Mouse (Mus musculus) heart, adult 8-10 months (tissue): Measurements from ENCODE around the gene Clcnkb. TPM values are rescaled to one million over a fixed set of nuclear protein-coding genes. Genes with fewer than 3 reads are reported as not detected.
A peak's percentile ranks its signal among the peaks of the same experiment; 100 is the strongest.

ENCODE experiments used
- DNase-seq: peaks from one replicate; pipeline ENCODE4 v3.0.0; 2022; ENCODE audit warnings: low spot score
- total RNA-seq, 4 experiments: library from RNA; stranded (reverse); gene quantifications; 2 replicates each; pipeline ENCODE4 v1.2.4; 2022

Clcnkb gene
- total RNA-seq, 4 experiments from 2014 or later: 0.33 to 1.5 (median 0.59) TPM

DNA sequence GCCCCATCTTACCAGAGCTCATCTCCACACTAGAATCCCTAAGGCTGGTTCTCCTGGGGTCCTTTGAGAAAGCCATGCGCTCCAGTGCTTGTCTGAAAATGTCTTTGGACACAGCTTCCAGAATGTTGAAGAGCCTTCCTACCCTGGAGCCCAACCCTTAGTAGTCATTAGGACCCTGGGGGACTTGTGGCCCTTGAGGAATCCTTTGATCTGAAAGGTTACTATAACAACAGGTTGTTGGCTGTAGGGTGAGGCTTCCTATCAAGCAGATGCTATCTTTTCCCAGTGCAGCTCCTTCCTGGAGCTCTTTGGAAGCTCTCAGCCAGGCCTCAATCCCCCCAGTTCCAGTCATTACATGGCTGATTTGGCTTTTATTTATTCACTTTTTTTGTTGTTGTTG is 20.2 kb upstream of the Clcnkb start, which contains the start of gene Srarp:
Gene Srarp (minus strand): TSS at position 132 of the 400 bp plus-strand sequence.
- DNase-seq: no peak

DNA sequence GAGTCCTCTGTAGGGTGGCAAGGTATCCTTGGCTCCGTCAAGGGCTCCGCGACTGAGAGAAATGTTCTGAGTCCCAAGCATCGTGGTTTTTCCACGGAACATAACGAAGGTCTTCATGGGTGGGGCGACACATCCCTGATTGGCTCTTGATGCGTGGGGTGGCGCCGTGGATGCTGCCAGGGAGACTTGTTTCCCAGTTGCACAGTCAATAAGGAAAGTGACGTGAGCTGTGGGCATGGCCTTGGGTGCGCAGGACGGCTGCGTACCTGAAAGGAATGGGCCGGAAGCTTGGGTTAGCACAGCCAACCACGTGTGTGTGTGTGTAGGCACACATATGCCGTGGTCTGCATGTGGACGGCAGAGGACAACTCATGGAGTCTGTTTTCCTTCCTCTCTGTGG is 17.4 kb upstream of the Clcnkb start:
- DNase-seq: no peak

DNA sequence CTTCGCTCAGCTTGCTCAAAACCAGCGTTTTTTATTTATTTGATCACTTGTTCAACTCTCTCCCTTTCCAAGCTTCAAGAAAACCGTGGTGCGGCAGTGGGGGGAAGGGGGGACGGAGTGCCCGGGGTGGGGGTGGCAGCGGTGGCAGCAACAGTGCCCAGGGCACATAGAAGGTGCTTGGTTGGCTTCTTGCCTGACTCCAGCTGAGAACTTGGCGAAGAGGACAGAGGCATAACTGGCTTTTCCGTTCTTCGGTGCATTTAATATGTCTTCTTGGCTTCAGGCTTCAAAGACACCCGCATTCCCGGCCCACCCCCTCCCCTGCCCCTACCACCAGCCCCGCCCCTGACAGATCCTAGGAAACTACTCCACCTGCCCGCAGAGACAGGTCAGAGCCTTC is 16.9 kb upstream of the Clcnkb start:
- DNase-seq: no peak

DNA sequence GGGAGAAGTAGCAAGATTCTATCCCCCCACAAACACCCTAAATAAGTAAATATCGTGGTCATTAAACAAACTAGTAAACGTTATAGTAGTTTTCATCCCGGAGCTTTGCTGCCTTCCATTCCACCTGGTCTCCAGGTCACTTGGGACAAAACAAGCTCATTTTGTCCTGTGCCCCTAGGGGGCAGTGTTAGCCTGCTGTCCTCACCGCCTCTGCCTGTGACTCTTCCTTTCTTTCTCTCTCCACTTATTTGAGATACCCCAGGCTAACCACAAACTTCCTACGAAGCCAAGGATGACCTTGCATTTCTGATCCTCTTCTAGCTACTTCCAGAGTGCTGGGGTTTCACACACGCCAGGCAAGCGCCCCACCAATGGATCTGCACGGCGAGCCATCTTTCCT is 15.2 kb upstream of the Clcnkb start:
- no peak for DNase-seq

DNA sequence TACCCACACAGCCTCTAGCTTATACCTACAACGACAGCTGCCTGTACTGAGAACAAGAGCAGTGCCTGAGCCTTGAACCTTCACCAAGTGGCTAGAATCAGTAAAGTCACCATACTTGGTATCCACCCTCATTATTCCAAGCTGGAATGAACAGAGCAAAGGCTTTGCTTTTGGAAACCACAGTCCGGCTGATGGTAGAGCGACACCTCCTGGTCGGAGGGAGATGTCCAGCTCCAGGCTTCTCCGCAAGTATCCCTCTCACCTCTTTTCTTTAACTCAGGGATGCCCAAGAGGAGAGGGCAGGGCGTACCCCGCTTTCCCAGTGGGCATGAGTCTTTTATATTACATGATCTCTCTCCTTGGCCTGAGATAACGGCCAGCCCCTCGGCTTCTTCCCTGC is 14.0 kb upstream of the Clcnkb start:
- no peak for DNase-seq

DNA sequence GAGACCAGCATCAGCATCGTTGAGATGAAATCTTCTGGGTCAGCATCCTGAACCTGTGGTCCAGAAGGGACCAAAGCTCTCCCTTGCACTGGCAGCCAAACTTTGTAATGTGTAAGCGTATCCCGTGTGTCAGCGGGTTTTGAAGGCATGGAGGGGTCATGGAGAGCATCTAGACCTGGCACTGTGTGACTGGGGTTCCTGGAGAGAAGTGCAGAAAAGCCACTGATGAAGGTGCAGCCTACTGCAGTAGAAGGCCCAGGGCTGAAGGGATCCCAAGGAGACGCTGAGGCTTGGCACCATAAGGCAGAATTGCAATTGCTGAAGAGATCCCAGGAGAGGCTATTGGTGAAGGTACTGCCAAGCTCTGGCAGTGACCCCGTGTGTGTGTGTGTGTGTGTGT is 13.6 kb upstream of the Clcnkb start:
- no peak for DNase-seq

DNA sequence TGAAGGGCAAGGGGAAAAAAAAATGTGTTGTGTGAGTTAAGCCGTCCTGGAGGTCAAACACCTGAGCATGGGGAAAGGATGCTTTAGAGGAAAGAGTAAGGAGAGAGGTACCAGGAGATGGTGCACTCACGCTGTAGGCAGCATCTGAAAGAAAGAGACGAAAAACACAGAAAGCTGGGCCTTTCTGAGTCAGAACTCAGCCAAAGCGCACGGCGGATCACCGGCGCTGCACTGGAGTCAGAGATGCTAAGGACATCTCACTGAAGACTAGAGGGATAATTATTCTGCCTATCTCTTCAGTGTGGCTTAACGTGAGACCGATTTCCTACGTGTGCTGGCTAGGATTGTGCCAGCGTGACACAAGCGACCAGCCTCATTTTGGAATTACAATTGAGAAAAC is 12.1 kb upstream of the Clcnkb start:
- no peak for DNase-seq

DNA sequence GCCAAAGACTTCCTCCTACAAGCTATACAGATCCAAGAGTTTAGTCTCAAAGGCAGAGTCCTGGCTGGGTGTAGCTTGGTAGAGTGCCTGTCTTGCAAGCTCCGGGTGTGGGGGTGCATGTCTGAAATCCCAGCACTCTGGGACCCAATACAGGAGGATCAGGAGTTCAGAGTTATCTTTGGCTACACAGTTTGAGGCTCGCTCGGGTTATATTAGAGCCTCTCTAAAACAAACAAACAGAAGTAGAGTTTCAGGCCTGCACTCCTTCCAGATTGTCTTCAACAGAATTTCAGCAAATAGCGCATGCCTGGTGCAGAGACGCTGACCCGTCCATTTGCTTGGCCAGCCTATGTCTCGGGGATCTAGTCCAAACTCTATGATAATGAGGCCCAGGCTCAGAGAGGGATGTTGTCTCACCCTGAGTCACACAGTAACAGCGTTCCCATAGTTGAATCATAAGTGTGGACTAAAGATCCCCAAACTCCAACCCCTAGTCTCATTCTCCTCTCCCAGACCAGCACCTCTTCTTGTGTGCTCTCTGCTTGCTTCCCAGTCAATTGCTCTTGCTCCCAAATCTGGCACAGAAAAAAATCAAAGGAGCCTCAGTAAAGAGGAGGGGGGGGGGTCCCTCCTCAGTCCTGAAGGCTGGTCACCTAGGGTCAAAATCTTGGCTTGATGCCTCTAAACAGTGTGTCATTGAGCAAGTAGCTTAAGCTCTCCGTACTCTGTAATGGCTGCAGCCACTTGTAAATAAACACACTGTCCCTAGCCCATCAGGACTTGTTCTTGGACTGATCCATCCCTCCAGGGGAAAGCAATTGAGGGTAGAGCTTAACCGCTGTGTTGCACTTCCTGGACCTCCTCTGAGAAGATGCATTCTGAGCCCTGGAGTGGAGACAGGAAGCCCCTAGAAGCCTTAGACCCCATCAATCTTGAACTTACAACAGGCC is 11.3 kb upstream of the Clcnkb start:
- DNase-seq: no peak

DNA sequence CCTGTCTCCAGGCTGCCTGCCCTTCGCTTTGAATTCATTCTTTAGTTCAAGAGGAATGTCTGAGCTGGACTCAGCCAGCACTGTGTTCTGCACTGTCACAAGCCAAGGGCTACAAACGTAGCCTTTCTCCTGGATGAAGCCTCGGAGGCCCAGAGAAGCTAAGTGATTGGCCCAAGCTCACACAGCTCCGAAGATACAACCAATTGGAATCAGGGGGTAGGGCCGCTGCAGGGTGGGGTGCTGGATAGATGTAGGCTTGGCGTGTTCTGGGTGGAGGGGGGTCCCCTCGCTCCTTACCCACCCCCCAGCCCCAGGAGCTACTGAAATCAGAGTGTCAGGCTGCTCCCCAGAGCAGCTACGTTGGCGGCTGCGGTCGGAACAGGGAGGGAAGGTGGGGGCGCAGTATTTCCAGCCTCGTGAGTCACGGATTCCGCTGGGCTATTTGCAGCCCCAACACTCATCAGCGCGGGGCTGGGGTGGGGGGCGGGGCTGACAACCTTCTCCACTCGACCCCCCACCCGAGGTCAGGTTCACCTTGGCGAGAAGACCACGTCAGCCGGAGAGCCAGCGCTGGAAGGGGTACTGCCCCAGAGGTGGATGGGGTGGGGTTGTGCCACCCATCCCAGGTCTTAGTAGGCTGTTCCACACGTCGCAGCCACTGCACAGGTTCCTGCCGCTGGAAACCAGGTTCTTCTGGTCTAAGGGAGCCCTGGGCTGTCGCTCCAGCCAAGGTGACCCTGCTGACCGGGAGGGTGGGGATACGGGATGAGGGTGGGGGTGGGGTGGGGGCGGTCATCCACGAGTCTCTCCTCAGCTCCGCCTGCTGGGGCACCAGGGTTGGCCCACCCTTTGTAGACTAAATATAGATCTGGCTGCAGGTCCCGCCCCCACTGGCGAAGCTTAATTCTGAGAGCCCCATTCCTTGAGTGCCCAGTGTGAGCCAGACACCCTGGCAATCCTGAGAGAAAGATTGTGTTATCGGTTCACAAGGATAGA is 10.0 kb upstream of the Clcnkb start:
- no peak for DNase-seq

DNA sequence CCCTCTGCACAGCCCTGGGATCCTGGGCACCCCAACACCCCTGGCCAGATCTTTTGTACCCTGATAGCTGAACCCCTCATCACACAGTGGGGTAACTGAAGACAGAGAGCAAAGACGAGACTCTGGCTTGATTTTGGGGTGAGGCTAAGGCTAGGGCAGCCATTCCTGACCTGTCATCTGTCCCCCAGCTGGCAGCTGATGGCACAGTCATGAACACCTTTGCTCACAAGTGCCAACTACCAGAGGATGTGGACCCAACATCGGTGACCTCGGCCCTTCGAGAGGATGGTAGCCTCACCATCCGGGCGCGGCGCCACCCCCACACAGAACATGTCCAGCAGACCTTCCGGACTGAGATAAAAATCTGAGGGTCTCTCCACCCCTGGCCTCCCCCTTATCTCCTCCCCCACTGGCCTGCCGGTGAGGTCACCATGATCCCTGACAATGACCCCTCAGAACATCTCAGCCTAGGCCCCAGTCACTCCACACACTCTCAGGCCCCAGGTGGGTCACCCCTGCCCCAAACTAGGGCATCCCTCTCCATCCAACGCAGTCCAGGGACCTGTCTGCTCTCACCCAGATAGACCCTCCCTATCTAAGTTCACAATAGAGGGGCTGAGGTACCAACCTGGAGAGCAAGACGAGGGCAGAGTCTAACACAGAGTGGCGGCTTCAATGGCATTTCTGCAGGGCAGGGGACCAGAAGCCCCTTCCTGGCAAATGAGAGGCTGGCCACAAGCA is 8.0 kb upstream of the Clcnkb start:
- DNase-seq: no peak

DNA sequence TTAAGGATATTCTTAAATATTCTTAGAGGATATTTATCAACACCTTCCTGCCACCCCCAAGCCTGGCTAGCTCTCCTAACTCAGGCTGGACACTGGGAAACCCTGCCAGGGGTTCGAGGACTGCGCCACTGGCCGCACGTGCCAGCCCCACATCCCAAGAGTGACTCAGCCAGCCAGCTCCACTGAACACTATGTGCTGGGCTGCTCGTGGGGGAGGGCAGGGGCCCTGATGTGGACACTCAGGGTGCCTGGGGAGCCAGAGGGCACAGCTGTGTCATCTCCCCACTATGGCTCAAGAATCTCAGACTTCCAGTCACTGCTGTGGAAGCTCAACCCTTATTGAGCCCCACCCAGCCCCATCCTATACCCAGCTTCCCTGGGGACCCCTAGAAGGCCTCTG is 7.5 kb upstream of the Clcnkb start:
- DNase-seq: no peak

DNA sequence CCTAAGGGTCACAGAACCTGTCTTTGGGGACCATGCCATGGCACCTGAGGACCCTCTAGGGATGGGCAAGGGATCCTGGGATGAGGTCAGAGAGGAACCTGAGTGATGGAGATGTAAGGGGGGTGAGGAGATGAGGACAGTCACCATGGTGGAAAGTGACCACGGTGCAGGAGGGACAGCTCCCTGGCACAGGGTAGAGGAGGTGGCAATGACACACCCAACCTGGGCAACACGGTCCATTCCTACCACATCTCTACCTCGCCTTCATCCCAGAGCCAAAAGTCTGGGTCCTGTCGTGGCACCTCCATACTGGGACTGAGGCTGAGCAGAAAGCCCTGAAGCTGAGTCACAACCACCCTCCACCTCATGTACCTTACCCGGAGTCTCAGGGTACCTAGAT is 7.0 kb upstream of the Clcnkb start:
- DNase-seq: no peak

DNA sequence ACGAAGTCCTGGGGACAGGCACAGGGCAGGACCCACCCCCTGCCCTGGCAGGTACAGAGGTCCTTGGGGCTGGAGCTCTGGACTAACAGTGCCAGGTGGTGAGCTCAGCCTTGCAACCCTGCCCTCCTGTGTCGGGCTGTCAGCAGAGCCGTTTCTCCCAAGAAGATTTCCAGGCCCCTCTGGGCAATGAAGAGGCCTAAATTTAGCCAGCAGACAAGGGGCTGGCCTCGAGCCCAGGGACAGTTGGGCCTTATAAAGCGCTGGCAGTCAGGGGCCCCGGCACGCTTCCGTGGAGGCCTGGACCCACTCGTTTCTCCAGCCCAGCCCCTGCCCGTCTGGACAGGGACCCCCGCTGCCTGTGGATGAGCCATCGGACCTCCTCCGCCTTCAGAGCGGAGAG is 5.6 kb upstream of the Clcnkb start:
- DNase-seq: no peak

DNA sequence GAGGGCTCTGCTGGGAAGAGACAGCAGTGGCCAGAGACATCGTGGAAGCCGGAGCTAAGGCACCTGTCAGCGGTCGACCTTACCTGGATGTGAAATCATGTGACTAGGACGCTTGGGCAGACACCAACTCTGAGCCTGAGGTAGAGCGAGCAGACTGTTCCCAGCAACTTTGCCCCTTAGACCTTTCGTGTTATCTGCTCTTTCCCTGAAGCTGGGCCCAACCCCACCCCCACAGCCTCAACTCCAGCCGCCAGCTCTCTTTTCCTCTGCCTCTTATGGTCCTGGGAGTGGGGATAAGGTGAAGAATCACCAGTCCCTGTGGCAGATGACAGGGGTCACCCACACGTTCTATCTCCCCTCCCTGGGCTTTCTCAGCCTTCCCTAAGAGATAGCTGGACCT is 5.1 kb upstream of the Clcnkb start:
- no peak for DNase-seq

DNA sequence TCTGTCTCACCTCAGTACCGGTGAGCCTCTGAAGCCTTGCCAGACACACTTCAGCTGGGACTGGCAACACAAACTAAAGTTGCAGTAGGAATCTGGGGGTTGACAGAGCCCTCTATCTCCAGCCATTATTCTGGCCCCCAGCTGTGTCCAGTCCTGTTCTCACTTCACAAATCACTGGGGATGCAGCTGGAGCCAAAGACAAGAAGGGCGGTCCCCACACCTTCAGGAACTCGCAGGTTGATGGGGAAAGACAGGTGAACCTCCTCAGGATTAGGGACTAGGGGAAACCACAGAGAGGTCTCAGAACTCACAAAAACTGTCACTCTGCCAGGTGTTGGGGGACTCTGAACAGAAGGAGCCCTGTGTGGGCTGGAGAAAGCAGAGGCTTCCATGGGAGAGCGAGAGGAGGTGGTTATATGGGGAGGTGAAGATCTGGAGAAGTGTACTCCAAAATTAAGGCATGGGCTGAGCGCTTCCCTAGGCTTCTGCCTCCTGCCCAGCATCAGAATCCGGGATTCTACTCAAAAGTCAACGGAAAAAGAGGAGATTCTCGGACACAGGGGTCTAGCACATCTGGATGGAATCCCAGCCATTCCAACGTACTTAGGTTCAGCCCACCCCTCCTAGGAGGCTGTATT is 4.5 kb upstream of the Clcnkb start, which contains the start of gene Hspb7:
Gene Hspb7 (plus strand): TSS at position 588 of the 638 bp plus-strand sequence.
- no peak for DNase-seq

DNA sequence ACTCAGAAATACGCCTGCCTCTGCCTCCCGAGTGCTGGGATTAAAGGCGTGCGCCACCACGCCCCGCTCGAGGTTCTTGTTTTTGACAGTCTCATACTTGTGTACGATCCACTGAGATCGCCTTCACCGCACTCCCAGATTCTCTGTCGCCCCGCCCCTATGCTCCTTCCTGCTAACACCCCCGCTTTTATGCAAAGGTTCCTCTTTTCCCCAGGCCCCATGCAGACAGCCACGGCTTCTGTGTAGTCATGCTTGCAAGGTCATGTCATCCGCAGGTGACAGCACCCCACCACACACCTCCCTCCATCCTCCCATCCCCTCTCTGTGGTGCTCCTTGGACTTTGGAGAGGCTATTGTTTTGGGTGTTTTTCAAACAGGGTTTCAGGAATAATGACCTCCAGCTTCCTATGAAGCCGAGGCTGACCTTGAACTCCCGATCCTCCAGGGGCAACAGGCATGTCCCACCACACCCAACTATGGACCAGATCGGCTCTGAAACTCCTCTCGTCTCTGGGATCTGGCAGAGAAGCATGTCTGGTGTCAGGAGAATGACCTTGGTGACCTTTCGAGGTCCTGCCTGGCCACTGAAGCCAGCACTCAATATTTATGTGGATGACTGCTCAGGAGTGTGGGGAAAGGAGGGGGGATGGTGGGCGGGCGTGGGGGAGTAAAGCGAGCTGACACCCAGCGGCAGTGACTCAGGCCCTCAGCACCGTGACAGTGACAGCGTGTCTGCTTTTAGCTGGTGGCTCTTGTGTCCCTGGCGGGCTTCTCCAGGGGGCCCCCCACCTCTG is 3.8 kb upstream of the Clcnkb start:
- DNase-seq: no peak

DNA sequence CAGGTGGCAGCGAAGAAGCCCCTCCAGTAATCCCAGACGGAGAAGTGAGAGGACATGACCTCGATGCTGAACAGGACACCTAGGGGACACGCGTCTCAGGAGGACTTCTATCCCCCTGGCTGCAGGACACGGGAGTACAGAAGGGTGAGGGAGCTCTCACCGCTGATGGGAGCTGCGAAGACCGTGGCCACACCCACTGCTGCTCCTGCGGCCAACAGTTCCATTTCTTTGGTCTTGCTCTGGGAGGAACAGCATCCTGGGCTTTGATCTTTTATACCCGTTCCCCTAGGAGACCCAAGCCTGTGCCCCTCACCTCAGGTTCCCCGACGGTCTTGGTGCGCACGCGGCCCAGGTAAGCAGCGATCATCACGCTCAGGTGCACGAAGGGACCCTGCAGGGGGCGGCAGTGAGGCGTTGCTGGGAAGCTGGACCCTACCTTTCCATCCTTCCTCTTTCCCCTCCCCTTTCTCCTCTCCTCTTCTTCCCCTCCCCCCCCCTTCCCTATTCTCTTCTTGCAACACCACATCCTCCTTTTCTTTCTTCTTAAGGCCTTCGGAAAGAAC is 4.3 kb downstream of the Clcnkb start:
- DNase-seq: no peak

DNA sequence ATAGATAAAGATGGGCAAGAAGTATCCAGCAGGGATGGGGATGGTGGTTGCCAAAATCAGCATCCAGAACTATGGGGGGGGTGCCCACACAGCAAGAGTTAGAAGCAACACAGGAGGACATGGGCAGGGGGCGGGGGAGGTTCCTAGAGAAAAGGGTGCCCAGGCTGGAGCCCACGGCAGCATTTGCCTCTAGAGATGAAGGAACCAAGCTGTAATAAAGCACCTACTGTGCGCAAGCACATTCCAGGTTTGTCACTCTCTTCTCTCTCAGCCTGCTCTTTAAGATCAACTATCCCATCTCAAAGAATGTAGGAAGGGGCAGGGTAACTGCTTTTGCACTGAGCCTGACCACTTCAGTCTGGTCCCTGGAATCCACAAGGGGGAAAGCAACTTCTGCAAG is 7.2 kb downstream of the Clcnkb start:
- DNase-seq: no peak

DNA sequence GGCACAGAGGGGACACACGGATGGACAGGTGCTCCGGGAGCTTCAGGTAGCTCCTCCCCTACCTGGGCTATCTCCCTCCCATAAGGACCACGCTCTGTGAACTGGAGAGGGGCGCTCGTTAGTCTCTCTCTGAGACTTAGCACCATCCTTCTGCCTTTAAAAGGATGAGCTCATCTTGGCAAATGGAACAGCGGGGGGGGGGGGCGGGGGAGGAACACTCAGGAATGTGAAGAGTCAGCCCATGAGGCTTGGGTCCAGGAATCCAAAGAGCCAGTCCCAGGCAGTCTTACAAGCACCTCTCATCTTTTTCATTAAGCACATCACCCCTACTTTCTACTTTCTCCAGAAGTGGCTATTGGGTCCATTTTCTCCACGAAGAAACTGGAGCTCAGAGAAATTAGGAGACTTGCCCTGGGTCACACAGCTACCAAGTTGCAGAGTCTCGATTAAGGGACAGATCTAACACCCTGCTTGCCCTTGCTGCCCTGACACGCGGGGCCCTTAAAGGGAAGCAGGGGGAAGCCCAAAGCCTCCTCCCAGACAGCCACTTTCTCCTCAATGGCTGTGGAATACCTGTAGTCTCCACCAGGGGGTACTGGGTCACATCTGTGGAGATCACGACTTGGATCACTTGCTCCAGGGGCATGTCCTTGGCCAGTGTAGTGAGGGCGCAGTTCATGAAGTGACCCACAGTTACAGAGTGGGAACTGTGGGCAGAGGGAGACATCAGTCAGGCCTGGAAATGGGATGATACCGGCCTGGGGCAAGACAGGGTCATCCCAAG is 9.1 kb downstream of the Clcnkb start:
- peak; percentile 52 for DNase-seq
